Mouse (Mus musculus): Measurements from ENCODE around the gene Tnmd. TPM values are rescaled to one million over a fixed set of nuclear protein-coding genes. Genes with fewer than 3 reads are reported as not detected.
A peak's percentile ranks its signal among the peaks of the same experiment; 100 is the strongest.

Gene Tnmd
- polyA plus RNA-seq, 1 experiment = 0.05 TPM

- no peaks in the 10 kb centered on the region for H3K79me2 ChIP-seq (ENCODE audit: control insufficient read depth, insufficient read depth)
- H3ac ChIP-seq (ENCODE audit: control insufficient read depth, insufficient read length, low read depth) = peak within 1 kb of the TSS; percentile 49
- H3K4me3 ChIP-seq (ENCODE audit: insufficient read depth, poor library complexity, severe bottlenecking) = peak within 1 kb of the TSS; percentile 40
- H3K79me3 ChIP-seq (ENCODE audit: low read depth) = no peaks in the 10 kb centered on the region
- peaks cover 10% of the 10 kb centered on the region for H3K36me3 ChIP-seq (ENCODE audit: control insufficient read depth, insufficient read depth)
- TF ChIP-seq MYOG (IDR thresholded peaks at IDR 0.05; ENCODE audit: control insufficient read depth, extremely low read depth, insufficient read length) (no peak), CTCF (IDR thresholded peaks at IDR 0.05; ENCODE audit: control insufficient read depth, insufficient read depth, insufficient read length) (no peak)
- no peaks in the 10 kb centered on the region for H3K27me3 ChIP-seq (ENCODE audit: control insufficient read depth, insufficient read depth, insufficient read length)
These were observed 47.3 kb downstream of the Tnmd start, which contains the start of gene Tspan6 for GRCm38 (mm10) chrX:133898014-133898542. Tspan6 (minus strand) TSS chrX:133898429.

GRCm38 (mm10) chrX:133908261-133908660, 57.5 kb downstream of the Tnmd start, which contains the start of gene Srpx2:
Srpx2 (plus strand) TSS chrX:133908426.
- Histone ChIP-seq H3K27me3 (ENCODE audit: control insufficient read depth, insufficient read depth, insufficient read length) (no peaks in the 10 kb centered on the region), H3K36me3 (ENCODE audit: control insufficient read depth, insufficient read depth) (no peaks in the 10 kb centered on the region), H3K79me3 (ENCODE audit: low read depth) (no peaks in the 10 kb centered on the region), H3K4me3 (ENCODE audit: insufficient read depth, poor library complexity, severe bottlenecking) (peak within 1 kb of the TSS; percentile 25), H3ac (ENCODE audit: control insufficient read depth, insufficient read length, low read depth) (no peak within 1 kb of the TSS), H3K79me2 (ENCODE audit: control insufficient read depth, insufficient read depth) (no peaks in the 10 kb centered on the region)
- TF ChIP-seq MYOG (IDR thresholded peaks at IDR 0.05; ENCODE audit: control insufficient read depth, extremely low read depth, insufficient read length) (no peak), FOSL1 (IDR thresholded peaks at IDR 0.05; ENCODE audit: insufficient read depth, low read length, poor library complexity, severe bottlenecking) (no peak), CEBPB (IDR thresholded peaks at IDR 0.05; ENCODE audit: low read depth) (no peak), CTCF (IDR thresholded peaks at IDR 0.05; ENCODE audit: control insufficient read depth, insufficient read depth, insufficient read length) (no peak), USF1 (IDR thresholded peaks at IDR 0.05; ENCODE audit: low read depth) (no peak), MAX (IDR thresholded peaks at IDR 0.05) (no peak), MYOD1 (IDR thresholded peaks at IDR 0.05; ENCODE audit: control insufficient read depth, insufficient read length, low read depth) (no peak)

GRCm38 (mm10) chrX:133911397-133912103, 60.8 kb downstream of the Tnmd start:
- TF ChIP-seq CEBPB (IDR thresholded peaks at IDR 0.05; ENCODE audit: low read depth) (no peak), USF1 (IDR thresholded peaks at IDR 0.05; ENCODE audit: low read depth) (no peak), MAX (IDR thresholded peaks at IDR 0.05) (no peak), CTCF (IDR thresholded peaks at IDR 0.05; ENCODE audit: control insufficient read depth, insufficient read depth, insufficient read length) (no peak), FOSL1 (IDR thresholded peaks at IDR 0.05; ENCODE audit: insufficient read depth, low read length, poor library complexity, severe bottlenecking) (no peak), MYOD1 (IDR thresholded peaks at IDR 0.05; ENCODE audit: control insufficient read depth, insufficient read length, low read depth) (peak; percentile 74), MYOG (IDR thresholded peaks at IDR 0.05; ENCODE audit: control insufficient read depth, extremely low read depth, insufficient read length) (no peak)

DNA sequence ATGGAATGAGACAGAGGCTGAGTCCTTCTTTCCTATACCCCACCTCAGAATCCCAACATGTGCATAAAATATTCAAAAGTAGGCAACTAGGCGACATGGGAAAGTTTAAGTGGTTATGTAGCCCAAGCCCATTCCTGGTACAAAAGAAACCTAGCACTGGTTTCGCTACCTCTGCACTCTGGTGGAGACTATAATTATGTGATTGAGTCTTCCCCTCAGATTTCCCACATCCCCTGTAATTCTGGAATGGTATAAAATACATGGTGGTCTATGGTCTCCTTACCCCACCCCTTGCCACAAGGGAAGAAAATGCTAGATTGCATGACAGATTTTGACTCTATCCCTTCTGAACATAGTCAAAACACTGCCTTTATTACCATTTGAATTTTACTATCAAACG, 62.2 kb downstream of the Tnmd start:
- H3K79me2 ChIP-seq (ENCODE audit: control insufficient read depth, insufficient read depth) = no peaks in the 10 kb centered on the region
- H3K79me3 ChIP-seq (ENCODE audit: low read depth) = no peaks in the 10 kb centered on the region
- H3K36me3 ChIP-seq (ENCODE audit: control insufficient read depth, insufficient read depth) = no peaks in the 10 kb centered on the region
- no peak overlapping the region for H3ac ChIP-seq (ENCODE audit: control insufficient read depth, insufficient read length, low read depth)
- no peaks in the 10 kb centered on the region for H3K27me3 ChIP-seq (ENCODE audit: control insufficient read depth, insufficient read depth, insufficient read length)
- TF ChIP-seq MYOD1 (IDR thresholded peaks at IDR 0.05; ENCODE audit: control insufficient read depth, insufficient read length, low read depth) (no peak), CEBPB (IDR thresholded peaks at IDR 0.05; ENCODE audit: low read depth) (no peak), MYOG (IDR thresholded peaks at IDR 0.05; ENCODE audit: control insufficient read depth, extremely low read depth, insufficient read length) (no peak), MAX (IDR thresholded peaks at IDR 0.05) (no peak), FOSL1 (IDR thresholded peaks at IDR 0.05; ENCODE audit: insufficient read depth, low read length, poor library complexity, severe bottlenecking) (no peak), USF1 (IDR thresholded peaks at IDR 0.05; ENCODE audit: low read depth) (no peak), CTCF (IDR thresholded peaks at IDR 0.05; ENCODE audit: control insufficient read depth, insufficient read depth, insufficient read length) (no peak)
- H3K4me3 ChIP-seq (ENCODE audit: insufficient read depth, poor library complexity, severe bottlenecking) = no peak overlapping the region

More at GRCm38 (mm10) chrX:133911397-133912103, 60.8 kb downstream of the Tnmd start:
- Histone ChIP-seq H3K27me3 (ENCODE audit: control insufficient read depth, insufficient read depth, insufficient read length) (no peaks in the 10 kb centered on the region), H3K79me2 (ENCODE audit: control insufficient read depth, insufficient read depth) (no peaks in the 10 kb centered on the region), H3K36me3 (ENCODE audit: control insufficient read depth, insufficient read depth) (no peaks in the 10 kb centered on the region), H3K4me3 (ENCODE audit: insufficient read depth, poor library complexity, severe bottlenecking) (no peak overlapping the region), H3K79me3 (ENCODE audit: low read depth) (no peaks in the 10 kb centered on the region), H3ac (ENCODE audit: control insufficient read depth, insufficient read length, low read depth) (no peak overlapping the region)

DNA sequence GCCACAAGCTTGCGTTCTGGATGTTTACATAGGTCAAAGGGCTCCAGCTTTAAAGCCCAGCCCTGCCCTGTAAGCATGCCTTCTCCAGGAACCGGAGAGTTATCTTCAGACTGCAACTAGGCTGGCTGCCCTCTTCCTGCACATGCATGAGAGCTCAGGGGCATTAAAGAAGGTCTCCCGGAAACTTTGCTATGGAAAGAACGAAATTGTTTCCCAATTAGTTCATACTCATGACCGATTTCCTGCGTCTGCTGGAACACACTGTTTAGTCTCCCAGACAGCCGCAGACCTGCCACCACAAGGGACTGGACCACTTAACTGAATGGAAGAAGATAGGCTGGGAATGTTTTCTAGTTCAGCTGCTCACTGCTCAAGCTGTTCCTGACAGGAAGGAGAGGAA, 63.4 kb downstream of the Tnmd start:
- no peaks in the 10 kb centered on the region for H3K36me3 ChIP-seq (ENCODE audit: control insufficient read depth, insufficient read depth)
- no peaks in the 10 kb centered on the region for H3K79me2 ChIP-seq (ENCODE audit: control insufficient read depth, insufficient read depth)
- TF ChIP-seq CEBPB (IDR thresholded peaks at IDR 0.05; ENCODE audit: low read depth) (no peak), MAX (IDR thresholded peaks at IDR 0.05) (no peak), MYOD1 (IDR thresholded peaks at IDR 0.05; ENCODE audit: control insufficient read depth, insufficient read length, low read depth) (no peak), CTCF (IDR thresholded peaks at IDR 0.05; ENCODE audit: control insufficient read depth, insufficient read depth, insufficient read length) (no peak), FOSL1 (IDR thresholded peaks at IDR 0.05; ENCODE audit: insufficient read depth, low read length, poor library complexity, severe bottlenecking) (no peak), MYOG (IDR thresholded peaks at IDR 0.05; ENCODE audit: control insufficient read depth, extremely low read depth, insufficient read length) (no peak), USF1 (IDR thresholded peaks at IDR 0.05; ENCODE audit: low read depth) (no peak)
- no peak overlapping the region for H3ac ChIP-seq (ENCODE audit: control insufficient read depth, insufficient read length, low read depth)
- H3K4me3 ChIP-seq (ENCODE audit: insufficient read depth, poor library complexity, severe bottlenecking) = no peak overlapping the region
- H3K27me3 ChIP-seq (ENCODE audit: control insufficient read depth, insufficient read depth, insufficient read length) = no peaks in the 10 kb centered on the region
- no peaks in the 10 kb centered on the region for H3K79me3 ChIP-seq (ENCODE audit: low read depth)

Other genes starting within 250 kb of the Tnmd start
- gene Pcdh19, start 162.0 kb upstream of the Tnmd start, polyA plus RNA-seq (2012; fragmentation: generic; extraction: Trizol) = 8.8 TPM
- gene Tspan6, start 47.4 kb downstream of the Tnmd start, polyA plus RNA-seq (2012; fragmentation: generic; extraction: Trizol) = 29.4 TPM
- 34.3 TPM for gene Srpx2, start 57.4 kb downstream of the Tnmd start, polyA plus RNA-seq (2012; fragmentation: generic; extraction: Trizol)
- not detected for gene Sytl4, start 130.8 kb downstream of the Tnmd start, polyA plus RNA-seq (2012; fragmentation: generic; extraction: Trizol)
- 22.7 TPM for gene Cstf2, start 208.2 kb downstream of the Tnmd start, polyA plus RNA-seq (2012; fragmentation: generic; extraction: Trizol)